22 mouse cellular contexts compared by ENCODE assay signal in genomic region chr19:6346661-6347060, GRCm38 (mm10). TPM values are rescaled to one million over a fixed set of nuclear protein-coding genes. Genes with fewer than 3 reads are reported as not detected.
DNase-seq lines count a peak whose midpoint lies in the region; TF ChIP-seq lines count a peak whose summit lies in the region.
"Had no signal": no experiment of that assay in that cellular context is flagged by ENCODE, and none has a peak within 500 bp of the region (broad histone marks: within the 10 kb centered on the region; RNA-seq: fewer than 3 reads in every experiment).

No protein-coding gene starts in this region.

- H3K27me3 ChIP-seq in heart, embryonic 10.5 days (ENCODE audit: insufficient read depth, poor library complexity, severe bottlenecking): 0 out of 2 replicates have a peak, but pooled peaks cover 11% of the 10 kb centered on the region
- peaks cover 10% of the 10 kb centered on the region; the same call in 1 of the 2 replicates for H3K27me3 ChIP-seq in E14TG2a.4 (ENCODE audit: insufficient read depth, low read length)
- H3K27me3 ChIP-seq in embryonic facial prominence, embryonic 10.5 days (replicated peaks; ENCODE audit: low read depth, poor library complexity, severe bottlenecking): no peaks in the 10 kb centered on the region
- H3K27me3 ChIP-seq: embryonic facial prominence, embryonic 12.5 days; embryonic facial prominence, embryonic 15.5 days; hindbrain, embryonic 12.5 days; hindbrain, embryonic 15.5 days; intestine, embryonic 15.5 days; Patski had no signal

- WGBS in heart, embryonic 10.5 days: 81% methylated on average over 10 of the region's 10 CpGs
- whole genome bisulfite sequencing in embryonic facial prominence, embryonic 10.5 days: 90% methylated on average over 10 of the region's 10 CpGs

- H3K9me3 ChIP-seq in heart, embryonic 10.5 days: no peaks in the 10 kb centered on the region
- H3K9me3 ChIP-seq in E14TG2a.4 (ENCODE audit: low read length): no peaks in the 10 kb centered on the region
- no peaks in the 10 kb centered on the region for H3K9me3 ChIP-seq in embryonic facial prominence, embryonic 10.5 days
- H3K9me3 ChIP-seq: embryonic facial prominence, embryonic 12.5 days; embryonic facial prominence, embryonic 15.5 days; G1E; hindbrain, embryonic 12.5 days; hindbrain, embryonic 15.5 days; intestine, embryonic 15.5 days had no signal

- peak; percentile 17 for DNase-seq in gastrocnemius, adult 2 months
- DNase-seq in gastrocnemius, postnatal 10 days: no peak
- DNase-seq in heart, embryonic 10.5 days (ENCODE audit: low spot score): no peak
- no peak for DNase-seq in heart, postnatal 25 days (ENCODE audit: low spot score)
- DNase-seq in embryonic facial prominence, embryonic 10.5 days (ENCODE audit: low spot score): no peak
- DNase-seq in kidney, adult 9 months: no peak
- DNase-seq in layer of hippocampus, adult 2 months (ENCODE audit: low spot score in 2 of 2): no peak
- DNase-seq: adrenal gland, postnatal 14 days; cerebellum, adult 18-20 months; cerebellum, postnatal 14 days; forebrain, postnatal 0 days; gastrocnemius, postnatal 36 days; heart, postnatal 4 days; kidney, adult 11 months had no signal

- no peak overlapping the region for H3K27ac ChIP-seq in gastrocnemius, adult 2 months
- H3K27ac ChIP-seq in heart, embryonic 10.5 days: 0 out of 2 replicates have a peak overlapping the region, but pooled peaks have one; percentile 16
- no peak overlapping the region for H3K27ac ChIP-seq in embryonic facial prominence, embryonic 10.5 days (replicated peaks)
- H3K27ac ChIP-seq in layer of hippocampus, adult 2 months: no peak overlapping the region
- H3K27ac ChIP-seq: embryonic facial prominence, embryonic 12.5 days; embryonic facial prominence, embryonic 15.5 days; hindbrain, embryonic 12.5 days; hindbrain, embryonic 15.5 days; intestine, embryonic 15.5 days had no signal

- intact Hi-C loops in gastrocnemius, adult 2 months (cut with DNase I): no loop called here
- intact Hi-C loops in heart, postnatal 25 days (cut with DNase I): no loop called here

- TF ChIP-seq CTCF in gastrocnemius, adult 2 months (IDR thresholded peaks at IDR 0.05): no peak
- TF ChIP-seq CTCF in E14TG2a.4 (conservative IDR thresholded peaks at IDR 0.05; ENCODE audit: low read length): no peak
- TF ChIP-seq CTCF in layer of hippocampus, adult 2 months (conservative IDR thresholded peaks at IDR 0.05): no peak

- peaks cover 65% of the 10 kb centered on the region for H3K4me1 ChIP-seq in heart, embryonic 10.5 days
- peaks cover 67% of the 10 kb centered on the region for H3K4me1 ChIP-seq in E14TG2a.4 (replicated peaks; ENCODE audit: low read depth, low read length)
- peaks cover 61% of the 10 kb centered on the region for H3K4me1 ChIP-seq in embryonic facial prominence, embryonic 10.5 days

- peaks cover 55% of the 10 kb centered on the region for H3K36me3 ChIP-seq in heart, embryonic 10.5 days
- H3K36me3 ChIP-seq in E14TG2a.4 (ENCODE audit: insufficient read depth, low read length): peaks cover 63% of the 10 kb centered on the region
- H3K36me3 ChIP-seq in embryonic facial prominence, embryonic 10.5 days (replicated peaks): peaks cover 69% of the 10 kb centered on the region

- peak overlapping the region; percentile 3; the same call in 1 of the 2 replicates for H3K4me3 ChIP-seq in gastrocnemius, adult 2 months
- no peak overlapping the region for H3K4me3 ChIP-seq in heart, embryonic 10.5 days
- H3K4me3 ChIP-seq in E14TG2a.4 (replicated peaks; ENCODE audit: low read length): peak overlapping the region; percentile 13; the same call in 1 of the 2 replicates
- H3K4me3 ChIP-seq in embryonic facial prominence, embryonic 10.5 days: peak overlapping the region; percentile 3; the same call in 1 of the 2 replicates
- no peak overlapping the region for H3K4me3 ChIP-seq in layer of hippocampus, adult 2 months
- H3K4me3 ChIP-seq: embryonic facial prominence, embryonic 12.5 days; embryonic facial prominence, embryonic 15.5 days; hindbrain, embryonic 12.5 days; hindbrain, embryonic 15.5 days; intestine, embryonic 15.5 days had no signal

RNA-seq across cellular contexts. Expression of gene Map4k2, which starts 5.7 kb away (rescaled TPM):
- total RNA-seq in gastrocnemius, adult 2 months (2021): 10 to 100 TPM; 13.1 to 14.2 TPM
- total RNA-seq in gastrocnemius, postnatal 10 days (2021): 10 to 100 TPM; 11.9 to 19.3 TPM
- polyA plus RNA-seq in heart, embryonic 10.5 days (2016; fragmentation: Nextera tagmentation; extraction: Ambion mirVana): 12.5 and 15.0 TPM in 2 replicates
- 10 to 100 TPM; 42.6 to 44.3 TPM for total RNA-seq in heart, postnatal 25 days (2021)
- 11.0 and 14.0 TPM in 2 replicates for polyA plus RNA-seq in embryonic facial prominence, embryonic 10.5 days (2016; fragmentation: Nextera tagmentation; extraction: Ambion mirVana)
- total RNA-seq in layer of hippocampus, adult 2 months (2021): 100 to 1,000 TPM in 1 of 2 experiments, 10 to 100 TPM in 1; 81.9 to 105 TPM

RNA-seq across cellular contexts. Expression of gene Men1, which starts 11.9 kb away (rescaled TPM):
- 1 to 10 TPM; 7.0 to 7.8 TPM for total RNA-seq in gastrocnemius, adult 2 months (2021)
- total RNA-seq in gastrocnemius, postnatal 10 days (2021): 10 to 100 TPM; 11.3 to 12.9 TPM
- polyA plus RNA-seq in heart, embryonic 10.5 days (2016; fragmentation: Nextera tagmentation; extraction: Ambion mirVana): 67.2 and 80.8 TPM in 2 replicates
- 10 to 100 TPM; 12.4 to 14.5 TPM for total RNA-seq in heart, postnatal 25 days (2021)
- 122 and 130 TPM in 2 replicates for polyA plus RNA-seq in embryonic facial prominence, embryonic 10.5 days (2016; fragmentation: Nextera tagmentation; extraction: Ambion mirVana)
- 10 to 100 TPM; 63.3 to 72.1 TPM for total RNA-seq in layer of hippocampus, adult 2 months (2021)

RNA-seq across cellular contexts. Expression of gene Sf1, which starts 16.8 kb away (rescaled TPM):
- total RNA-seq in gastrocnemius, adult 2 months (2021): 10 to 100 TPM; 95.2 to 98.6 TPM
- total RNA-seq in gastrocnemius, postnatal 10 days (2021): 100 to 1,000 TPM in 1 of 2 experiments, 10 to 100 TPM in 1; 88.6 to 123 TPM
- polyA plus RNA-seq in heart, embryonic 10.5 days (2016; fragmentation: Nextera tagmentation; extraction: Ambion mirVana): 129 and 146 TPM in 2 replicates
- 10 to 100 TPM; 76.1 to 88.8 TPM for total RNA-seq in heart, postnatal 25 days (2021)
- polyA plus RNA-seq in embryonic facial prominence, embryonic 10.5 days (2016; fragmentation: Nextera tagmentation; extraction: Ambion mirVana): 185 and 205 TPM in 2 replicates
- total RNA-seq in layer of hippocampus, adult 2 months (2021): 100 to 1,000 TPM; 208 to 222 TPM

RNA-seq across cellular contexts. Expression of gene Pygm, which starts 37.5 kb away (rescaled TPM):
- total RNA-seq in gastrocnemius, adult 2 months (2021): over 10,000 TPM in 1 of 2 experiments, 1,000 to 10,000 TPM in 1; 6,181 to 10,031 TPM
- 1,000 to 10,000 TPM; 3,066 to 3,425 TPM for total RNA-seq in gastrocnemius, postnatal 10 days (2021)
- polyA plus RNA-seq in heart, embryonic 10.5 days (2016; fragmentation: Nextera tagmentation; extraction: Ambion mirVana): 103 and 214 TPM in 2 replicates
- 1,000 to 10,000 TPM; 1,128 to 1,145 TPM for total RNA-seq in heart, postnatal 25 days (2021)
- 1.1 and 2.2 TPM in 2 replicates for polyA plus RNA-seq in embryonic facial prominence, embryonic 10.5 days (2016; fragmentation: Nextera tagmentation; extraction: Ambion mirVana)
- 10 to 100 TPM; 13.0 to 18.8 TPM for total RNA-seq in layer of hippocampus, adult 2 months (2021)

RNA-seq across cellular contexts. Expression of gene Cdc42bpg, which starts 40.4 kb away (rescaled TPM):
- 1 to 10 TPM; 6.0 to 6.4 TPM for total RNA-seq in gastrocnemius, adult 2 months (2021)
- 1 to 10 TPM; 4.2 to 4.5 TPM for total RNA-seq in gastrocnemius, postnatal 10 days (2021)
- polyA plus RNA-seq in heart, embryonic 10.5 days (2016; fragmentation: Nextera tagmentation; extraction: Ambion mirVana): 0.33 and 0.38 TPM in 2 replicates
- 10 to 100 TPM in 1 of 2 experiments, 1 to 10 TPM in 1; 9.4 to 12.0 TPM for total RNA-seq in heart, postnatal 25 days (2021)
- polyA plus RNA-seq in embryonic facial prominence, embryonic 10.5 days (2016; fragmentation: Nextera tagmentation; extraction: Ambion mirVana): 0.12 and 0.39 TPM in 2 replicates
- 1 to 10 TPM; 5.0 to 5.6 TPM for total RNA-seq in layer of hippocampus, adult 2 months (2021)

Comparison
In these comparisons a context has a peak if more than half of its experiments do, and no peak if none do; other contexts are left out.
1. H3K4me3 ChIP-seq: peak in gastrocnemius, adult 2 months (single experiment), E14TG2a.4 (single experiment) and embryonic facial prominence, embryonic 10.5 days (single experiment); none in heart, embryonic 10.5 days (single experiment) and layer of hippocampus, adult 2 months (single experiment).
2. RNA of gene Men1, which starts 11.9 kb away (total RNA-seq): 63.3 to 72.1 TPM in layer of hippocampus, adult 2 months; 12.4 to 14.5 TPM in heart, postnatal 25 days, 11.3 to 12.9 TPM in gastrocnemius, postnatal 10 days and 7.0 to 7.8 TPM in gastrocnemius, adult 2 months; every median in the first group is over 4 times any median in the second.